Mouse (Mus musculus) yolk sac, embryonic 10.5 days (tissue): Measurements from ENCODE around the gene Car12.
"Not testable (repeated sequence)": the region's sequence is repeated elsewhere in the genome, so short reads cannot be mapped to it uniquely, and the experiment has no call there.

Experiments
- DNase-seq: peaks from one replicate; pipeline ENCODE4 v3.0.0-alpha.2; 2017; ENCODE audit warnings: low spot score

Car12 gene

DNA sequence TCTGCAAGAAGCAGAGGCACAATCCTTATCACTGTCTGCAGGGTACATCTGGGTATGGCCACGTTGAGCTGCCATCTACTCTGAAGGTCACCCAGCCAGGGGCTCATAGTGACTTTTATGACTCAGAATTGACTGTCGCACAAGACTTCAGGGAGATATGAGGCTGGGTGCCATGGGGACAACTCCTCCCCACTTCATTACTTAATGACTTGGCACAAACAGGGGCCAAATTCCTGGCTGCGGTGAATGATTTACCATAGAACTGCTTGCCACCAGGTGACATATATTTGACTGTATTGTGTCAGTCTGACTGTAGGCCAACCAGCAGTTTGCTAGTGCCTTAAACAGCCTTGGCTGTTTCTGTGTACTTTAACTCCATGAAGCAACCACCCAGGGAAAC is 55.8 kb downstream of the Car12 start:
- peak; percentile 57 for DNase-seq

DNA sequence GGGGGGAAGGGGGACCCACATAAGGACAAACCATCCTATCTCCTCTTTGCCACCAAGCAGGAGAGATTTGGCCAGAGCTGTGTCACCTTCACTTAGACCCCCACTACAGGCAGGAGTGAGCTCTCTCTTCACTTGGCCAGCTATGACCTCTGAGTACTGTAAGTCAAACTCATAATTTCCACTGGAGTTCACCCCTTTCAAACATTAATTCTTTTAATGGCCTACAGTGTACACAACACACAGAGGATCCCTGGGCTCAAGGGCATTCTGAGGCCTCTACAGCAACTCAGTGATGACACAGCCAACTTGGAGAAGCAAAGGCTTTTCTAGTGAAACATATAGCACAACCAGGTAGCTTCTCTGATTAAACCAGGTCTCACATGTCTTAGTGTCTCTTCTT is 57.2 kb downstream of the Car12 start:
- no peak for DNase-seq

DNA sequence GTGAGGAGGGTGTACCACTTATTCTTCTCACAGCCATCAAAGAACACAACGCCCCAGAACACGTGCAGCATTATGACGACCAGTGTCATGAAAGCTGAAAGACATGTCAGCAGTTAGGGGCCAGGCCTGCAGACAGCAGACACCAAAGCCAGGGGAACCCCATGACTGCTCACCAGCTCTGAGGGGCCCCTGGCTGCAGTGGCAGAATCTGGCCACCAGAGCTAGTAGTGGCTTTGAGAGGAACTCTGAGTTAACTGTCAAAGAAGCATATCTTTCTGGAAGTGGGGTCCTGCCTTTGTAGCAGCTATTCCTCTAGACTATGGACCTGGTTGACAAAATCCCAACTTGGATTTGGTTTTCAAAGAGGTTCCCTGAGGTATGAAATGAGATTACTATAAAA is 71.1 kb downstream of the Car12 start:
- not testable (repeated sequence) for DNase-seq

DNA sequence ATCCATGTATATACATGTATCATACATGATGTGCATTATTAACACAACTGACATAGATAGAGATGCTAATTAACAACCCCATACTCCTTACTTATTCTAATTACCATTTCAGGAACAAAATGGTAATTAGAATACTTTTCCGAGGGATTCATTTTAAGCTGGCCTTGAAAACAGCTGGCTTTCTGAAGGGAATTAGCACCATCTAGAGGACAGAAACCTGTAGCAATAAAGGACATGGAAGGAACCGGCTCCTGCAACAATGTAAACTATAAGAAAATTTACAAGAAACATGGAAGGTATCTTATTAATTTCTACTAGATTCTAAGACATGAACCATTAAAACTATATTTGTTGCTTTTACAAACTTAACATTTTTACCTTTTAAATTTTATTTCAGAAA is 74.3 kb downstream of the Car12 start:
- DNase-seq, result no peak

DNA sequence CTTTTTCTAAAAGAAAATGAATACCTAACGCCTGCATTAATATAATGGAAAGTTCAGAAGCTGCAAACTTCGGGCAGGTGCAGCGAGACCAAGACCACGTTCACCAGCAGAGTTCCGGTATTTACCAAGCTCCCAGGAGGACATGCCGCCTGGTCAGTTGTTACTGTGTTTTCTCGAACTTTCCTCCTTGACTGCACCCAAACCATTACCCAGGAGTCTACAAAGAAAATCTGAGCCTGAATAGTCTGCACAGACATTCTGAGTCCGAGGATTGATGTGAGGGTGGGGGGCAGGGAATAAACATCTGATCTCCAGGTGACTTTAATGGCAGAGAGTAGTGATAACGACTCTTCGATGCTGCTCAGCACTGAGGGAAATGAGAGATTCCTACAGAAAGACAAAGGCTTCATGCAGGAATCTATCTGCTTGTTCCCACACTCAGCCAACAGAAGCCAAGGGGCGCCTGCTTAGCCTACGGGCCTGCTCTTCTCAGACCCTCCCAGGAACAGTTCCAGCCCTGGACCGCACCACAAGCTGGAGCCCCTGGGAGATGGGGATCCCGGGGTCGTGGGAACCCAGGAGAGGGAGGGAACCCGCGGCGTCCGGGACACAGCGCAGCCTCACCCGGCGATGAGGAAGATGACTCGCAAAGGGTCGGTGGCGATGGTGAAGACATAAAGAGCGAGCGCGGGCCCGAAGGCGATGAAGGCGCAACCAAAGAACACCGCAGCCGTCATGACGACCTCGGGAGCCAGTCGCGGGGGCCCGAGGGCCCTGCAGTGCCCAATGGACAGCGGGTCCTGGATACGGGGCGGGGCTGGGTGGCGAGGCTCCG is 81.4 kb downstream of the Car12 start:
- no peak for DNase-seq

DNA sequence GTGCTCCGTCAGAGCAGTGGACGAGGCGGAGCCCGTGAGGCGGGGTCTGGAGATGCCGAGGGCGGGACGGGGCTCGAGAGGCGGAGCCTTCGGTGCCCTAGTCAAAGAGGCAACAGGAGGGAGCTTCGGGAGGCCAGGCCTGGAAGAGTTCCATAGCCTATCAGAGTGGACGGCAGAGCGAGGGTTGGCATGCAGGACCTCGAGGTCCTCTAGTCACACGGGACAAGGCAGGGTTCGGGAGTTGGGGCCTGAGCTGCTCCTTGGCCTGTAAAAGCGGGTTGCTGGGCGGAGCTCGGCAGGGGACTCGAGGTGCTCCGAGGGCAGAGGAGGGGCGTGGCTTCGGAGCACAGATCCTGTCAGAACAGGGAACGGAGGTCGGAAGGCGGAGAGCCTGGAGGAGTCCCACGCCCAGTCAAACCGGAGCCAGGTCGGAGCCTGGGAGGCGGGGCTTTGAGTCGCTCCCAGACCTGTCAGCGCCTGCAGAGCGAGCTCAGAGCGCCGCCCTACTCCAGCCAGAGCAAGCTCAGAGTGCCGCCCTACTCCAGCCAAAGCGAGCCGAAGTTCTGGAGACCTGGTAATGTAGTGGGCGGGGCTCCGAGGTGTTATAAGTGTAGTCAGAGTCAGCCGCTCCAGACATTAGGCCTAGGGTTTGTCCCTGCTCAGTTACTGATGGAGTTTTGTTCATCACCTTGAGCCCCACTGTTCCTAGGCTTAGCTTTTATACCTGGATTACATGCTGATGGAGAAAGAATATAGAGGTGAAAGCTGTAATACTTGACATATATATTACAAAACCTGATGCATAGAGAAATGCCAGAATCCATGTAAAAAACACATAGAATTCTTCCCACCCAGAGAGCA is 82.2 kb downstream of the Car12 start, which contains the start of gene Aph1b:
Gene Aph1b, minus strand, starts transcription at position 27 of the 861 bp plus-strand sequence.
- peak; percentile 99 for DNase-seq

DNA sequence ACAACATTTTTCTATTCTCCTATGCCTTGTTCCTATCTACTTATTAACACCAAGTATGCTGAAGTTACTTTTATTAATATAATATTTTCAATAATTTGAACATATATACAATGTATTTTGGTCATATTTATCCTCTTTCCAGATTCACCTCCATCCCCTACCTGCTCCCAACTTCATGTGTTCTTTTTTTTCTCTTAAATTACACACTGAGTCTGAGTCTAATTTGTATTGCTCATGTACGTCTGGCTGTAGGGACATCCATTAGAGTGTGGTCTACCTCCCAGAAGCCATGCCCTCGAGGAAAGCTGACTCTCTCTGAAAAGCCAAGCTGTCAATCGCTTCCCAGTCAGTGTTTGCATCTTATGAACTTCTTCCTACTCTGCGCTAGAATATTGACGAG is 83.3 kb downstream of the Car12 start, which contains the start of gene Gm10647:
Gene Gm10647, plus strand, starts transcription at position 301 of the 400 bp plus-strand sequence.
- no peak for DNase-seq

DNA sequence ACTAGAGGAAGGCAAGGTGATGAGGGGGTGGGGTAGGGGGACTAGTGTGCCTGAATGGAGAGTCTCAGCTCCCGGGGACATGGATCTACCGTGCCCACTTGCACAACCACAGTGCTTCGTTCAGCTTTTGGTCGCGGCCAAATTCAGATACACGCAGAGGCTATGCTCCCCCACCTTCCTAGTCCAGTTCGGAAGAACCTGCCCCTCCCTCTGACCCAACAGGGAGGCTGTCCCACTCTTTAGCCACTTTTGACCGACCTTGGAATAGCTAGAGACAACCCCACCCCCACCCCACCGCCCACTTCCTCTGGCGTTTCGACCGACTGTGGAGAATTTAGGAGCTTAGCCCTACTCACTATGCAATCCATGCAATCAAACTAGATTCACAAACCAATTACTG is 88.5 kb downstream of the Car12 start:
- DNase-seq, result no peak

DNA sequence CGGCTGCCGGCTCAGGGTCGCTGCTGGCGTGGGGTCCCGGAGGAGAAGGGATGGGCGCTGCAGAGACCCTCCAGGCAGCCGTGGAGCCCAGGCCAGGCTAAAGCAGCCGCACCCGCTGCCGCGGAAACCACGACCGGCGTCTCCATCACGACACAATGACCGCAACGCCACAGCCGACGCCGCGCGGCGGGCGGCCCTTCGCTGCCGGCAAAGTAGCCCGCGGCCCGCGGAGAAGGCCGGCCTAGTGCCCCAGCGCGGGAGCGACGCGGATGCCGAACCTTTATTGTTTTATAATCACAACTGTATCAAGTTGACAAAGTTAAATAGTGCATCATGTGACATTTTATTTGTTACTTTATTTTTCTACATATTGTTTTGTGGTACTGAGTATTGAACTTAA is 92.5 kb downstream of the Car12 start:
- DNase-seq, result not testable (repeated sequence)

DNA sequence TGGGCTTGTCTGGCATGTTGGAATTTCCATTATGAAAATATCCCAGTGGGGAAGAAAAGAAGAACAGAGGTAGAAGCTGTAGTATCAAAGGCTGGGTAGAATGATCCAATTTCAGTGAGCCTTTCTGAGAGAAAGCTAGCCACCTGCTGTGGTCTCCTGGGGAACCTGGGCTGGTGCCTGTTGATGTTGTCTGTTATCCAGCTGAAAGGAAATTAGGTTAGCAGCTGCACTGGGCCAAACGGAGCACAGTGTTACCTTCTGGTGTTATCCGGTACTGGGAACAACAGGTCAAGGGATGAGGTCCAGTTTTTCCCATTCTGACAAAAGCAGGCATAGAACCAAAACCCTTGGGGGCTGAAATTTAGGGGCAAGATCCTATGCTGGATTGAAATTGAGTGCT is 99.9 kb downstream of the Car12 start:
- no peak for DNase-seq
